Mouse (Mus musculus) cerebellum, adult 18-20 months (tissue): Measurements from ENCODE around the gene Dhrs3.

Experiments
- DNase-seq, 2 experiments: peaks; one replicate each; pipeline ENCODE4 v3.0.0; 2021

Dhrs3 gene

DNA sequence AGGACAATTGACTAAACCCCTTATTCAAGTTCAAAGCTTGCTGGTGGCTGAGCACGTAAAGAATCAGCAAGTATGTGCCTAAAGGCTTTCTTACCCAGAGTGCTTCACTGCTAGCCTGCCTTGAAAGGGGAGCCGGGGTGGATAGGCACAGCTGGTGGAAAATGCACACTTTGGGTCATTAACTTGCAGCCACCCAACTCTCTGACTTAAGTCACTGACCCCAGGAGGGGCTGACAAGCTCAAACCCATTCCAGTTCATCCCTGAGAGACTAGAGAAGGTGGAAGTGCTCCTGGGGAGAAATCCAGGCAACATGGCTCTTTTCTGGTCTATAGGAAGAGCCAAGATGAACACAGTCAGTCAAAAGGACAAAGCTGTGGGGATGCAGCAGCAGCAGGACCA is 82.9 kb downstream of the Dhrs3 start:
- no peak for DNase-seq

DNA sequence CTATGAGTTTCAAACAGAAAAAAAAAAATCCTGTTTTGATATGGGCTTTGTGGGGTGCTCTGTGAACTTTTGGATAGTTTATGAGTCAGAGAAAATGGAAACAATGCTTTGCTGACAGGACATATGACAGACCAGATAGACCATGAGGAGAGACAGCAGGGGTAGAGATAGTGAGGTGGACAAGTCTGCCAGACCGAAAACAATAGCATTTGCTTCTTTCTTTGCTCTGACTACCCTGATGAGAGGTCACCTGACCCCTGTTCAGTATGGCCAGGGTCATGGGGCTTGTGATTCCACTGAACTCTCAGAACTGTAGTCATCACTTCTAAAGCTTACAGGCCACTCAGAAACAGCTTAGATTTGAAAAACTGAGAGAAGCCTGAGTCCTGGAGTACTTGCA is 84.4 kb downstream of the Dhrs3 start:
- DNase-seq = no peak
